Mouse (Mus musculus): ENCODE measurements around the gene Tut4. TPM values are rescaled to one million over a fixed set of nuclear protein-coding genes. Genes with fewer than 3 reads are reported as not detected.

Tut4 gene
- total and polyA plus RNA-seq, 3 experiments, result 23.5 to 67.4 (median 26.3) TPM

GRCm38 (mm10) chr4:108448091-108448490 lies 11.1 kb upstream of the Tut4 start:
- dilution Hi-C loops (cut with MboI; ENCODE audit: extremely low pct_ligation_motif_present, extremely low pct_unique_long_range_greater_than_20kb, low sequenced_read_pairs) (no loop called here), in situ Hi-C loops (cut with MboI; ENCODE audit: low pct_ligation_motif_present, low pct_unique_long_range_greater_than_20kb, low sequenced_read_pairs) (no loop called here)
- no peaks in the 10 kb centered on the region for H3K4me1 ChIP-seq (ENCODE audit: control insufficient read depth in 1 of 2, insufficient read depth in 2 of 2)

GRCm38 (mm10) chr4:108456028-108456427 lies 3.2 kb upstream of the Tut4 start:
- Histone ChIP-seq H3K4me2 (ENCODE audit: insufficient read depth, low read depth, poor library complexity, severe bottlenecking) (no peak overlapping the region), H3K9me3 (replicated peaks; ENCODE audit: low read length) (no peaks in the 10 kb centered on the region), H3K79me2 (replicated peaks; ENCODE audit: control insufficient read depth, extremely low read depth, insufficient read depth, poor library complexity, severe bottlenecking) (peaks cover 3% of the 10 kb centered on the region; the same call in 1 of the 2 replicates), H3K4me1 (ENCODE audit: control insufficient read depth in 1 of 2, insufficient read depth in 2 of 2) (peaks cover 0 to 25% of the 10 kb centered on the region in 2 experiments; a peak in 2 of 4 replicates), H3K36me3 (replicated peaks in 1 of 2; ENCODE audit: control insufficient read depth in 1 of 2, insufficient read depth in 1 of 2, low read length in 1 of 2) (no peaks in the 10 kb centered on the region), H3K9ac (ENCODE audit: insufficient read depth, low read depth) (no peak overlapping the region), H3K27ac (ENCODE audit: insufficient read depth, low read depth) (no peak overlapping the region), H3K27me3 (replicated peaks) (no peaks in the 10 kb centered on the region), H3K4me3 (replicated peaks in 1 of 3; ENCODE audit: low read depth in 2 of 3, low read length in 2 of 3, poor library complexity in 1 of 3) (no peak overlapping the region)
- DNase-seq (ENCODE audit: extremely low read depth), result no peak
- no peak for TF ChIP-seq POLR2A (IDR thresholded peaks at IDR 0.05; ENCODE audit: low read depth, low read length)
- no peak for TF ChIP-seq SIN3A (IDR thresholded peaks at IDR 0.05; ENCODE audit: low read length)
- TF ChIP-seq MEF2A (IDR thresholded peaks at IDR 0.05; ENCODE audit: borderline replicate concordance, low read depth, low read length), result no peak
- TF ChIP-seq MAZ (IDR thresholded peaks at IDR 0.05; ENCODE audit: low read depth, low read length), result no peak
- TF ChIP-seq ETS1 (conservative IDR thresholded peaks at IDR 0.05; ENCODE audit: low read depth, low read length), result no peak
- no peak for TF ChIP-seq ZKSCAN1 (IDR thresholded peaks at IDR 0.05; ENCODE audit: borderline replicate concordance, low read depth, low read length)
- no peak for TF ChIP-seq GABPA (IDR thresholded peaks at IDR 0.05; ENCODE audit: insufficient replicate concordance, low read depth, low read length)
- no peak for TF ChIP-seq CHD1 (IDR thresholded peaks at IDR 0.05; ENCODE audit: low read depth, low read length)
- TF ChIP-seq CHD2 (IDR thresholded peaks at IDR 0.05; ENCODE audit: low read length), result no peak
- TF ChIP-seq UBTF (IDR thresholded peaks at IDR 0.05; ENCODE audit: low read depth, low read length), result no peak
- no peak for TF ChIP-seq MAFK (IDR thresholded peaks at IDR 0.05; ENCODE audit: insufficient replicate concordance, low read length)
- TF ChIP-seq SMC3 (IDR thresholded peaks at IDR 0.05; ENCODE audit: low read depth, low read length), result no peak
- dilution Hi-C loops (cut with MboI; ENCODE audit: extremely low pct_ligation_motif_present, extremely low pct_unique_long_range_greater_than_20kb, low sequenced_read_pairs), result no loop called here
- in situ Hi-C loops (cut with MboI; ENCODE audit: low pct_ligation_motif_present, low pct_unique_long_range_greater_than_20kb, low sequenced_read_pairs), result no loop called here

More at GRCm38 (mm10) chr4:108448091-108448490, 11.1 kb upstream of the Tut4 start:
- Histone ChIP-seq H3K36me3 (replicated peaks in 1 of 2; ENCODE audit: control insufficient read depth in 1 of 2, insufficient read depth in 1 of 2, low read length in 1 of 2) (no peaks in the 10 kb centered on the region), H3K4me3 (replicated peaks in 1 of 3; ENCODE audit: low read depth in 2 of 3, low read length in 2 of 3, poor library complexity in 1 of 3) (no peak overlapping the region), H3K79me2 (replicated peaks; ENCODE audit: control insufficient read depth, extremely low read depth, insufficient read depth, poor library complexity, severe bottlenecking) (no peaks in the 10 kb centered on the region), H3K27me3 (replicated peaks) (no peaks in the 10 kb centered on the region), H3K9ac (ENCODE audit: insufficient read depth, low read depth) (no peak overlapping the region), H3K27ac (ENCODE audit: insufficient read depth, low read depth) (no peak overlapping the region), H3K9me3 (replicated peaks; ENCODE audit: low read length) (no peaks in the 10 kb centered on the region), H3K4me2 (ENCODE audit: insufficient read depth, low read depth, poor library complexity, severe bottlenecking) (no peak overlapping the region)
- TF ChIP-seq TBP (conservative IDR thresholded peaks at IDR 0.05; ENCODE audit: low read depth, low read length) (no peak), ZC3H11A (IDR thresholded peaks at IDR 0.05; ENCODE audit: low read depth, low read length) (no peak), GABPA (IDR thresholded peaks at IDR 0.05; ENCODE audit: insufficient replicate concordance, low read depth, low read length) (no peak), USF1 (IDR thresholded peaks at IDR 0.05; ENCODE audit: low read depth, low read length) (no peak), NRF1 (IDR thresholded peaks at IDR 0.05; ENCODE audit: low read depth, low read length) (no peak), PAX5 (IDR thresholded peaks at IDR 0.05; ENCODE audit: low read length) (no peak)
- DNase-seq (ENCODE audit: extremely low read depth), result no peak
